Mouse (Mus musculus): Measurements from ENCODE around the gene Tacc2. TPM values are rescaled to one million over a fixed set of nuclear protein-coding genes. Genes with fewer than 3 reads are reported as not detected.
"Not testable (repeated sequence)": the region's sequence is repeated elsewhere in the genome, so short reads cannot be mapped to it uniquely, and the experiment has no call there.

Gene Tacc2
- polyA plus RNA-seq, 1 experiment = 80.9 TPM

DNA sequence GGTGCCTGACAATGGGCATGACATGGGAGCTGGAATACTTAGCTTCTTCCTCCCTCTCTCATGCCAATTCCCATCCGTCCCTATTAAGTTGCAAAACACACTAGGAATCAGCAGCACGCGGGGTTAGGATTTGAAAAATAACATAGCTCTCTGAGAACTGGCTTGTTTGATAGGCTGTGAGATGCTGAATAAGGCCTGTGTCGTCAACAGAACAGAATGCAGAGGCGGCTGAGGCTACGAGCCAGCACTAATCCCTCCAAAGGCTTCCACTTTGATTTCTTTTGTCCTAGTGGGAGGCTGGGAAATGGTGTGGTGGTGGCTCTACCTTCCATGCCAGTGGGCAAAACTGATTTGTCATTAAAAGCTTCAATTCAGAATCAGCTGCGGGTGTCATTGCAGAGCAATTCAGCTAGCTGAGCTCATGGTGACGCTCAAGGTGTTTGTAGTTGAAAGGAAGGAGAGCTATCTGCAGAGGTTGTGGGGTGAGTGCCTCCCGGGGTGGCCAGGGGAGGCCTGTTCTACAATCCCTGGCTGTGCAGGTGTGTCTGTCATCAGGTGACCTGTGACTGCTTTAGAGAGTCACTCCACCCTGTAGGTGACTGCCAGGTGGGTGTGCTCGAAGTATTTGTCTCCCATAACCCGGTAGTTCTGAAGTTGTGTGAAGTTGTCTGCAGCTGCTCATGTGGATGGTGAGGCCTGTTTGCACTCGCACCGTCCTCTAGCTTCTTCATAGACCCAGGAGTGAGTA, 13.0 kb downstream of the Tacc2 start:
- Histone ChIP-seq H3K36me3 (ENCODE audit: control insufficient read depth, insufficient read depth, low read length, poor library complexity, severe bottlenecking) (no peaks in the 10 kb centered on the region), H3K9me3 (replicated peaks; ENCODE audit: control insufficient read depth, insufficient read depth, low read length, poor library complexity, severe bottlenecking) (no peaks in the 10 kb centered on the region; the same call in 1 of the 2 replicates), H3K4me3 (ENCODE audit: low read depth, low read length) (no peak overlapping the region), H3K9ac (ENCODE audit: low read depth, poor library complexity, severe bottlenecking) (no peak overlapping the region), H3K27me3 (ENCODE audit: control insufficient read depth, insufficient read depth, low read length, poor library complexity, severe bottlenecking) (no peaks in the 10 kb centered on the region), H3K4me1 (ENCODE audit: control insufficient read depth, insufficient read depth, low read length) (no peaks in the 10 kb centered on the region), H3K27ac (ENCODE audit: insufficient read depth, low read length) (no peak overlapping the region)
- TF ChIP-seq POLR2A (IDR thresholded peaks at IDR 0.05; ENCODE audit: insufficient read depth, low read length) = no peak
- no peak for TF ChIP-seq EP300 (IDR thresholded peaks at IDR 0.05; ENCODE audit: insufficient read depth, low read depth, low read length)
- TF ChIP-seq CTCF (IDR thresholded peaks at IDR 0.05; ENCODE audit: low read depth, low read length) = no peak

DNA sequence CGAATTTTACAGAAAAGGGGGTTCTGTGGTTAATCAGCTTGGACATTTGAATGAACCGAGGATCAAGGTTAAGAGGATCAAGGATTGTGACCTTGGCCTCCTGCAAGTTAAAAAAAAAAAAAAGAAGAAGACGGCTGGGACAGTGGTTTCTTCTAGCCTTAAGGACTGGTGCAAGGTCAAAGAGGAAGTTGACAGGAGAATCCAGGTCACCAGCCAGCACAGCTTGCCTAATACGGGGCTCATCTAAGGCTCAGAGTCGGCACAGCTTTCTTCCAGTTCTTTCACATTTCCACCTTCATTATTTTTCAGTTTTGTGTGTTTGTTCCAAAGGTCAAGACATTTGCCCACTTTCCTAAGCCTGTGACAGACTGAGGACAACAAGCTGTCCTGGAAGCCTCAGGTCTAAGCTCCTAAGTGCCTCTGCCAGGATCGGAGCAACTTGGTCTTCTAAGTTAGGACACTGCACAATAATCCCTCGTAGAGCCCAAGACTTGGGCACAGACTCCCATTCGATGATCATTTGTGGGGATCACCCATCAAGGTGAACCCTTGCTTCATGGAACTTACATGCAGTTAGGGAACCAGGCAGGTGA, 13.7 kb downstream of the Tacc2 start:
- Histone ChIP-seq H3K27ac (ENCODE audit: insufficient read depth, low read length) (no peak overlapping the region), H3K4me3 (ENCODE audit: low read depth, low read length) (no peak overlapping the region), H3K9me3 (replicated peaks; ENCODE audit: control insufficient read depth, insufficient read depth, low read length, poor library complexity, severe bottlenecking) (no peaks in the 10 kb centered on the region; the same call in 1 of the 2 replicates), H3K9ac (ENCODE audit: low read depth, poor library complexity, severe bottlenecking) (no peak overlapping the region), H3K36me3 (ENCODE audit: control insufficient read depth, insufficient read depth, low read length, poor library complexity, severe bottlenecking) (no peaks in the 10 kb centered on the region), H3K27me3 (ENCODE audit: control insufficient read depth, insufficient read depth, low read length, poor library complexity, severe bottlenecking) (no peaks in the 10 kb centered on the region), H3K4me1 (ENCODE audit: control insufficient read depth, insufficient read depth, low read length) (no peaks in the 10 kb centered on the region)
- TF ChIP-seq EP300 (IDR thresholded peaks at IDR 0.05; ENCODE audit: insufficient read depth, low read depth, low read length) (no peak), CTCF (IDR thresholded peaks at IDR 0.05; ENCODE audit: low read depth, low read length) (no peak), POLR2A (IDR thresholded peaks at IDR 0.05; ENCODE audit: insufficient read depth, low read length) (no peak)

DNA sequence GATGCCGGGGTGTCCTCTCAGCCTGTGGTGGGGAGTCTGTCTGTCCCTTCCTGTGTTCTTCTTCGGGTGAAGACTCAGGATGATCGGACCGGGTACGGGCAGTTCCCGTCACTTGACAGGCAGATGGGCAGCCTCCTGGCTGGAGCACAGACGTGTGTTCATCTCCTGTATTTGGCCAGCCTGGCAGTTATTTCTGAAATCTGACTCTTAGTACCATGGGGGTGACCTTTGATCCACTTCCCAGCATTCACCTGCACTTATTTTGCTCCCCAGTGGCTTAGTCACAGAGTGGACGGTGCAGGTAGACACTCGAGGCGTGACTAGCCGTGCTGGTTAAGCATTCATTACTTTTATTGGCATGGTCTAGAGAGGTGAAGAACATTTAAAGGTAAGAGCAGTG, 15.7 kb downstream of the Tacc2 start:
- H3K9ac ChIP-seq (ENCODE audit: low read depth, poor library complexity, severe bottlenecking); H3K36me3 ChIP-seq (ENCODE audit: control insufficient read depth, insufficient read depth, low read length, poor library complexity, severe bottlenecking); H3K4me3 ChIP-seq (ENCODE audit: low read depth, low read length); H3K27me3 ChIP-seq (ENCODE audit: control insufficient read depth, insufficient read depth, low read length, poor library complexity, severe bottlenecking); H3K9me3 ChIP-seq (replicated peaks; ENCODE audit: control insufficient read depth, insufficient read depth, low read length, poor library complexity, severe bottlenecking); H3K4me1 ChIP-seq (ENCODE audit: control insufficient read depth, insufficient read depth, low read length); H3K27ac ChIP-seq (ENCODE audit: insufficient read depth, low read length): not testable (repeated sequence)

DNA sequence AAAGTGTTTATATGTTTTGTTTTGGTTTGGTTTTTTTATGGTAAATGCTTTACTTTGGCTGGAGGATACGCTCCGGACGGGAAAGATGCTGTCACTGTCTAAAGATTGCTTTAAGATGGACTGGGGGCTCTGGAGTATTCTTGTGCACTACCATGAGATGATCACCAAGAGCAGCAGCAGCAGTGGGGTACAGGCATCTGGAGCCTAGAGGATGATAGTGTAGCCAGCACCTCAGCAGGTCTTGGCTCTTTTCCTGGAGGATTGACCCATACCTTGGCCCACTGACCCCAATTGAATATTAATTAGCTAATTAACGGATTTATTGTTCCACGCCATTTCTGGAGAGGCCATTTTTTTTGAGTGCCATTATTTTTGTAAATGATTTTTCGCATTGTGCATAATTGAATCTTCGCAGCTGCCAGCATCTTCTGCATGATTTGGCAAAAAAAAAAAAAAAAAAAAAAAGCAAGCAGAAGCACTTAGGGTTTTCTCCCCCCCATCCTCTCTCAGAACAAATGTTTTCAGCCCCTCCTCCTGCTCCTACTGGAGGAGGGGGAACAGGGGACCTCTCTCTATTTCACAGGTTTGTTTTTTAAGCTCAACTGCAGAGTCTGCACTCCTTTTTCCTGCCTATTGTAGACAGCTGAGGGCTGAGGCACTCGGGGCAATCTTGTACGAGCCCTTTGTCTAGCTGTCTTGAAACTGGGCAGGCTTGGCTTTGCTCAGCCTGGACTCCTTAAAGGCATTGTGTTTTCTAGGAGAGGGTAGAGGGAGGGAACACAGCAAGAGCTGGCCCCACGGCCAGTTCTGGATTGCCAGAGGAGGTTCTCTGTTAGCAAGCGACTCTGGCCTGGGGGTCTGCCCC, 16.4 kb downstream of the Tacc2 start:
- not testable (repeated sequence) for H3K9ac ChIP-seq (ENCODE audit: low read depth, poor library complexity, severe bottlenecking); H3K36me3 ChIP-seq (ENCODE audit: control insufficient read depth, insufficient read depth, low read length, poor library complexity, severe bottlenecking); H3K27ac ChIP-seq (ENCODE audit: insufficient read depth, low read length); H3K4me1 ChIP-seq (ENCODE audit: control insufficient read depth, insufficient read depth, low read length); H3K4me3 ChIP-seq (ENCODE audit: low read depth, low read length); H3K9me3 ChIP-seq (replicated peaks; ENCODE audit: control insufficient read depth, insufficient read depth, low read length, poor library complexity, severe bottlenecking); H3K27me3 ChIP-seq (ENCODE audit: control insufficient read depth, insufficient read depth, low read length, poor library complexity, severe bottlenecking)

DNA sequence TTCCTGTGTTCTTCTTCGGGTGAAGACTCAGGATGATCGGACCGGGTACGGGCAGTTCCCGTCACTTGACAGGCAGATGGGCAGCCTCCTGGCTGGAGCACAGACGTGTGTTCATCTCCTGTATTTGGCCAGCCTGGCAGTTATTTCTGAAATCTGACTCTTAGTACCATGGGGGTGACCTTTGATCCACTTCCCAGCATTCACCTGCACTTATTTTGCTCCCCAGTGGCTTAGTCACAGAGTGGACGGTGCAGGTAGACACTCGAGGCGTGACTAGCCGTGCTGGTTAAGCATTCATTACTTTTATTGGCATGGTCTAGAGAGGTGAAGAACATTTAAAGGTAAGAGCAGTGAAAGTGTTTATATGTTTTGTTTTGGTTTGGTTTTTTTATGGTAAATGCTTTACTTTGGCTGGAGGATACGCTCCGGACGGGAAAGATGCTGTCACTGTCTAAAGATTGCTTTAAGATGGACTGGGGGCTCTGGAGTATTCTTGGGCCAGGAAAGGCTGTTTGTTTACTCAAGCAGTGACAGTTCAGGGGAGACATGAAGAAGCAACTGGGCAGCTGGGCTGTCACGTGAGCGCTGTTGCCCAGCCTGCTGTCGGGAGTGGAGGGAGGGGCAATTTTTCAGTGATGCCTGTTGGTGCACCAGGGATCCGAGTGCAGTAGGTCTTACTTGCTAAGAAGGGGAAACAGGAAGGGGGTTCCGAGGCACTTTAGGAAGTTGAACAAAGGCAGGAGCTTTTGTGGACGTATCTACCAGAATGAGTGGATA, 19.0 kb downstream of the Tacc2 start:
- not testable (repeated sequence) for H3K27me3 ChIP-seq (ENCODE audit: control insufficient read depth, insufficient read depth, low read length, poor library complexity, severe bottlenecking); H3K27ac ChIP-seq (ENCODE audit: insufficient read depth, low read length); H3K4me3 ChIP-seq (ENCODE audit: low read depth, low read length); H3K9me3 ChIP-seq (replicated peaks; ENCODE audit: control insufficient read depth, insufficient read depth, low read length, poor library complexity, severe bottlenecking); H3K9ac ChIP-seq (ENCODE audit: low read depth, poor library complexity, severe bottlenecking); H3K4me1 ChIP-seq (ENCODE audit: control insufficient read depth, insufficient read depth, low read length); H3K36me3 ChIP-seq (ENCODE audit: control insufficient read depth, insufficient read depth, low read length, poor library complexity, severe bottlenecking)

DNA sequence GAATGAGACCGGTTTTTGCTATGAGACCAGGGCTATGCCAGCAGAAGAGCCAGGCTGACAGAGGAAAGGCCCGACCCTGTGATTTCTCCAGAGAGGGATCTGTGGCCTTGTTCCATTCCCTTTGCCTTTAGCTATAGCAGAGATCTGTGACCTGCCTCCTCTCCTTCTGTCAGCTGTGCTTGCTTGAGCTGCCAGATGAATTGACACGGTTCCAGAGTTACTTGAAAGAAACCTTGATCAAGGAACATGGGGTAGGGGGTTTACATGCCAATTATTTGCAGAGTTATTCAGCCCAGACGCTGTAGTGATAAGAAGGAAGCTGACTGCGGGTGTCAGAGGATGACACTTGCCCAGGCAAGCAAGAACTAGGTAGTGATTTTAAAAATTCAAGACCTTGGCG, 20.3 kb downstream of the Tacc2 start:
- H3K4me1 ChIP-seq (ENCODE audit: control insufficient read depth, insufficient read depth, low read length) = peaks cover 12% of the 10 kb centered on the region
- no peak overlapping the region for H3K9ac ChIP-seq (ENCODE audit: low read depth, poor library complexity, severe bottlenecking)
- TF ChIP-seq CTCF (IDR thresholded peaks at IDR 0.05; ENCODE audit: low read depth, low read length) (no peak), POLR2A (IDR thresholded peaks at IDR 0.05; ENCODE audit: insufficient read depth, low read length) (no peak)
- no peak overlapping the region for H3K27ac ChIP-seq (ENCODE audit: insufficient read depth, low read length)
- no peaks in the 10 kb centered on the region for H3K36me3 ChIP-seq (ENCODE audit: control insufficient read depth, insufficient read depth, low read length, poor library complexity, severe bottlenecking)
- no peak overlapping the region for H3K4me3 ChIP-seq (ENCODE audit: low read depth, low read length)
- H3K27me3 ChIP-seq (ENCODE audit: control insufficient read depth, insufficient read depth, low read length, poor library complexity, severe bottlenecking) = no peaks in the 10 kb centered on the region
- no peaks in the 10 kb centered on the region for H3K9me3 ChIP-seq (replicated peaks; ENCODE audit: control insufficient read depth, insufficient read depth, low read length, poor library complexity, severe bottlenecking)

All from ES-Bruce4 (cell line).